Mouse (Mus musculus) Patski (cell line): ENCODE measurements at regions not wholly inside any gene's neighbourhood (a gene's known extent, or its start where the extent isn't known, plus 50 kb on each side); places are given as distances from the start of the nearest gene placed in this dataset.

Experiments used
- ATAC-seq: fragments of 100-300 bp; one replicate; pipeline ENCODE4 v1.8.0; 2021
- CTCF ChIA-PET: fragments of 350-600 bp; sonication (Branson Sonifier 250); formaldehyde crosslinking; loops from one replicate; lab custom pipeline; 2022; ENCODE audit warnings: inconsistent platforms; lab: Charles Lee
- POLR2A ChIA-PET: fragments of 350-600 bp; sonication (Branson Sonifier 250); formaldehyde crosslinking; loops from one replicate; lab custom pipeline; 2022; ENCODE audit warnings: antibody characterized with exemption, inconsistent platforms; lab: Charles Lee
- DNase-seq: peaks from one replicate; pipeline ENCODE4 v3.0.0-alpha.2; 2011; ENCODE audit warnings: low read depth, low spot score
- H3K27me3 ChIP-seq: fragments of 371-371 bp; one replicate; pipeline ENCODE4 v1.5.1; 2021
- CTCF ChIP-seq: fragments of 100-300 bp; IDR thresholded peaks from one replicate; pipeline ENCODE4 v1.5.1; 2021
- in situ Hi-C: fragments of 300-500 bp; cut with MboI; formaldehyde crosslinking; loops from 3 replicates; pipeline ENCODE4 v1.11.1; 2018; ENCODE audit warnings: low pct_unique_long_range_greater_than_20kb, mixed read lengths

DNA sequence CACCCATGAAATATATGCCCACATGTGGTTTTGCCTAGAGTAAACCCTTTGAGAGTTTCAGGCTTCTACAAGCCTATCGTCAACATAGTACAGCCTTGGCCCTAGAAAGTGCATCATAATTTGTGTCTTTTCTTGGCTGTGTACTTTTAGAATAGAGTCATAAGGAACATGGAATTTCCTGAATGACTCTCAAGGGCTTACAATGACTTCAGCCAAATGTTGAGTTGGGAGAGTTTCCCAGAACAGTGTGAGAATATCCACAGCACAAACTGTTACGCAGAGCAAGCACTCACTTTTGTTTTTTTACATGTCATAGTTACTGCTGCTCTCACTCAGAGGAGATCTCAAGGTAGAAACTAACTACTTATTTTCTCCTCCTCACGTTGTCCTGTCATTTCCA lies 152.5 kb downstream of the Spry2 start:
- ChIA-PET POLR2A (no interaction called here), CTCF (interaction anchor here (1.4 kb wide), 1 partner anchor 8 kb away, joined by 3 read pairs; no protein-coding TSS in a partner anchor)
- ATAC-seq (no peak), DNase-seq (no peak)
- TF ChIP-seq CTCF: no peak
- in situ Hi-C loops: no loop called here
- H3K27me3 ChIP-seq: no peaks in the 10 kb centered on the region

DNA sequence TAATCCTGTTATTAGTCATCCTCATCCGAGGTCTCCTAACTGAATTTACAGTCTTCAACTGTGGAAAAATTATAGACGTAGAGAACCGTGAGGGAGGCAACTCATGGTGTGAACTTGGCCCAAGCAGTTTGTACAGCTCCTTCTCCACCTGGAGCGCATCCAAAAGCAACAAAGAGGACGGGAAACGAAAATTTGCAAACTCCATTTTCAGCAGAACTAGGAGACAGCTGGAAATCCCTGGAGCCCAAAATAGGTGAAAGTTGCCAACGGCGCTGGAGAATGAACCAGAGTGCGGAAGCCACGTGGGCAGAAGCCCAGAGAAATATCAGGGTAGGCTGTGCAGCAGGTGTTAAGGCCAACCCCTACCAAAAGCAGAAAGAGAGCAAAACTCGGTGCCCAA lies 155.7 kb downstream of the Spry2 start:
- CTCF ChIA-PET: no interaction called here
- TF ChIP-seq CTCF: no peak
- ATAC-seq (no peak), DNase-seq (no peak)
- in situ Hi-C loops: no loop called here
- POLR2A ChIA-PET: no interaction called here
- no peaks in the 10 kb centered on the region for H3K27me3 ChIP-seq

DNA sequence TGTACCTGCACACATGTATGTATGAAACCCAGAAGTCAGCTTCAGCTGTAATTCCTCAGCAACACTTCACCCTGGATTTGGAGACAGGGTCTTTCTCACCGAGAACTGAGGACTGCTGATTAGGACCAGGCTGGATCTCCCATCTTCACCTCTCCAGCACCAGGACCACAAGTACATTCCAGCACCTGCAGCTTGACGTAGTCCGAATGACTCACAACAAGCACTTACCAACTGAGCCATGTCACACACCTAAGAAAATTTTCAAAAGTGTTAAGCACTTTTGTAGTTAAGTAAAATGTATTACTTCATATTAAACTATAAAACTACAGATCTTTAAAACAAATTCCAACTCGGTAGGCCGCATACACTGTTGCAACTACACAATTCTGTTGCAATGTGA lies 158.1 kb downstream of the Spry2 start:
- ChIA-PET CTCF (no interaction called here), POLR2A (no interaction called here)
- ATAC-seq (no peak), DNase-seq (no peak)
- H3K27me3 ChIP-seq: no peaks in the 10 kb centered on the region
- no peak for TF ChIP-seq CTCF
- in situ Hi-C loops: no loop called here

DNA sequence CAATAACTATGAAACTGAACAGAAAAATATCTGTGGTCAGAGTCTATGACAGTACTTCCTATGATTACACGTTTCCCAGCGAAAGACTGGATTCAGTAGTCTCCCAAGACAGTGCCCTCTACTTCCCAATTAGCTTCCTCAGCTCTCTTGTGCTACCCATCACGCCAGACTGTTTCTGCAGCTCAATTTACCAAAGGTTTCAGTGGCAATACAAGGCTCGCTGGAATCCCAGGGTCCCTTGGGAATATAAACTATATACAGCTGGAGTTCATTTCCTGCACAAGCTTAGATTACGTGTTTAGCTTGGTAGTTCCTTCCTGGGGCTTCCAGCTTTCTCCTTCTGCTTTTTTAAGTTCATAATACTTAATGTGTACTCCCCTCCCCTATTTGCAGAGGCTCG lies 160.3 kb downstream of the Spry2 start:
- ChIA-PET POLR2A (no interaction called here), CTCF (interaction anchor here (1.1 kb wide), 1 partner anchor 29 kb away, joined by 3 read pairs; no protein-coding TSS in a partner anchor)
- H3K27me3 ChIP-seq: no peaks in the 10 kb centered on the region
- in situ Hi-C loops: no loop called here
- DNase-seq (no peak), ATAC-seq (no peak)
- TF ChIP-seq CTCF: no peak

DNA sequence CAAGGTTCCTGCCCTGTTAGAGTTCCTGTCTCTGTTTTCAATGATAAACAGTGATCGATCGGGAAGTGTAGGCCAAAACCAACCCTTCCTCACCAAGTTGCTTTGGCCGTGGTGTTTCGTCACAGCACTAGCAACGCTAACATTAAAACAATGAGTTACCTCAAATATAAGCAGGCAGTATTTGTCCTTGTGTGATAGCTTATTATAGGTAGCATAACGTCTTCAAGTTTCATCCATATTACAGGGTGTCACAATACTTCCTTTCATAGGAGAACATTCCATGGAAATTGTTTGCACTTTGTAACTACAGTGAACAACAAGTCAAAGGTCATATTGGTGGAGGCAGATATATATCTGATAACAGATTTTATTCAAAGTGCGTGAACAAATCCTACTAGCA lies 162.3 kb downstream of the Spry2 start:
- H3K27me3 ChIP-seq: no peaks in the 10 kb centered on the region
- no peak for ATAC-seq
- in situ Hi-C loops: loop anchor here (5.0 kb wide), 1 partner anchor 158 kb away; no protein-coding TSS in a partner anchor
- POLR2A ChIA-PET: no interaction called here
- DNase-seq: no peak
- TF ChIP-seq CTCF: no peak
- CTCF ChIA-PET: interaction anchor here (1.4 kb wide), 1 partner anchor 9 kb away, joined by 3 read pairs; no protein-coding TSS in a partner anchor

DNA sequence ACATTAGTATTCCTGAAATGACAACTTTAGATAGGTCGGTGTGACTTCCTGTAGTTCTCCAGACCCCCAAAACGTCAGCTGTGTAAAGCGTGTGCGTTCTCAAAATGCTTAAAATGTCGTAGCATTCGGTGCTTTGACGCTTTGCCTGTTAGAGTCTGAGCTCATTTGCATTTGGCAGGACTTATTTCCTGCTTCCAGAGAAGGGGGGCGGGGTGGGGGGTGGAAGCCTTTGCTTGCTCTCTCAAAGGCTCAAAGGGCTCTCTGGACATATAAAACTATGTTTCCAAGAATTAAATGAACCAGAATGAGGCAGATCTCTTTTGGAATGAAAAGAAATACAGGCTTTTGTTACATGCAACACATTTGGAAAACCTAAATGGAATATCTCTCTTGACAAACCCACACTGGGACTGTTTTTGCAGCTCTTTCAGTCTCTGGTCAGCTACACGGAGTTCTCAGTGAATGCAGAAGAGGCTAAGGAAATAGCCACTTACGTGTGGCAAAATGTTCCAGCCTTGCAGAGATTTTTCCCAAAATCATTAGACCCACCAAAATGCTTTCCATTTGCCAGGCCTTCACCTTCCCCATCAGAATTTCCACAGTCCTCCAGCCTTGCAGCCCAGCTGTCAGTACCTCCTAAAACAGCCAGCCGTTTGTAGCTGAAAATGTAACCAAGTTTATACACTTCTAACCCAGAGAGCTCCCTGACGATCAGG lies 163.4 kb downstream of the Spry2 start:
- POLR2A ChIA-PET: no interaction called here
- CTCF ChIA-PET: interaction anchor here (0.6 to 1.8 kb wide), 4 partner anchors 8 to 19 kb away, joined by 3 to 8 read pairs (median 4); no protein-coding TSS in a partner anchor
- DNase-seq (no peak), ATAC-seq (no peak)
- no peak for TF ChIP-seq CTCF
- in situ Hi-C loops: loop anchor here (5.0 kb wide), 1 partner anchor 159 kb away; no protein-coding TSS in a partner anchor
- no peaks in the 10 kb centered on the region for H3K27me3 ChIP-seq

DNA sequence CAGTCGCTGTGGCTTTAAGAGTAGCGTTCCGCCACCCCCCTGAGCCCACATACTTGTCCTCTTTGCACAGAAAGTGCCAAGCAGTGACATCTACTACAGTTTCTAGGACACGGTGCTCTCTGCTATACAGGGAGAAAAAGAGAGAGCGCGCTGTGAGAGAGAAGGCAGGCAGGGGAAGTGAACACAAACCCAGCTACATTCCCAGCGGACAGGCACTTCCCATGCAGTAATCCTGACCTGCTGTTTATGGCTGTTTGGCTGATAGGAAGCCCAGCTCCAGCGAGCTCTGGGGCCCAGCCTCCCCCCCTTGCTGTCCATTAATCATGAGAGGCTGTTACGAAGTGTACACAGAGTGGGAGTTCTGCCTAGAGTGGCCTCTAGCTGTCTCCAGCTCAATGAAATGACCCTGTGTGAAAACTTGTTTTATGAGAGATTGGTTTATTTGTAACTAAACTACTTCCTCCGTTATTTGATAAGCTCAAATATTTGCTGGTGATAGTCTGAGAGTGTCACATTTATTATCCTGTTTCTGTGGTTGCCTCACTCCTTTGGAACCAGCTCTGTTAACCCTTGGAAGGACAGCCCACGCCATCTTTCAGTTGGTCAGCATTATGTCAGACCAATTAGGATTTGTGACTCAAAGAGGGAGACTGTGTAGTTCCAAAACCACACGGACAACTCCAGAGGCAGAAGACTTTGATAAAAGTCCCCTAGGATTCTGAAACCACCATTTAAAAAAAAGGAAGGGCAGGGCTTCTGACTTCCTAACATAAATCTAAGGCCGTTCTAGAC lies 164.2 kb downstream of the Spry2 start:
- ATAC-seq (peak; percentile 94), DNase-seq (no peak)
- in situ Hi-C loops: loop anchor here (5.0 kb wide), 1 partner anchor 160 kb away; no protein-coding TSS in a partner anchor
- no peaks in the 10 kb centered on the region for H3K27me3 ChIP-seq
- no peak for TF ChIP-seq CTCF
- POLR2A ChIA-PET: interaction anchor here (0.6 to 1.0 kb wide), 2 partner anchors 164 to 193 kb away, joined by 3 to 5 read pairs; partner anchors contain the start of gene Spry2
- CTCF ChIA-PET: interaction anchor here (0.6 to 1.8 kb wide), 3 partner anchors 9 to 19 kb away, joined by 3 to 8 read pairs (median 4); no protein-coding TSS in a partner anchor

DNA sequence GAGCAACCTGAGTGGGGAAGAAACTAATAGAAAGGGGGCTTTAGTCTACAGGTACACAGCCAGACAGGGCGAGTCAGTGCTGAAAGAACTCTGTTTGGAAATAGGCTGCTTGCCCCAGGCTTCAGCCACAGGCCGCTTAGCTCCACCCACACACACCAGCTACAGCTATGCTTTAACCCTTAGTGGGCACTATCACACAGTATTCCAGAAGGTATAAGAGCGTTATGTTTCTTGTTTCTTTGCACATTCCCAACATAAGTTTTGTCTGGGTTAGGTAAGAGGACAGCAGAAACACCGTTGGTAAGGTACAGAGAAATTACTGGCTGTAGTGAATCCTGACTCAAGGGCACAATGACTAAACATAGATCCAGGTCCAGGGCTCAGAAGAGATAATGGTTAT lies 165.8 kb downstream of the Spry2 start:
- POLR2A ChIA-PET: no interaction called here
- no peak for ATAC-seq
- in situ Hi-C loops: loop anchor here (5.0 kb wide), 1 partner anchor 162 kb away; no protein-coding TSS in a partner anchor
- CTCF ChIA-PET: no interaction called here
- no peaks in the 10 kb centered on the region for H3K27me3 ChIP-seq
- TF ChIP-seq CTCF: no peak
- DNase-seq: no peak

DNA sequence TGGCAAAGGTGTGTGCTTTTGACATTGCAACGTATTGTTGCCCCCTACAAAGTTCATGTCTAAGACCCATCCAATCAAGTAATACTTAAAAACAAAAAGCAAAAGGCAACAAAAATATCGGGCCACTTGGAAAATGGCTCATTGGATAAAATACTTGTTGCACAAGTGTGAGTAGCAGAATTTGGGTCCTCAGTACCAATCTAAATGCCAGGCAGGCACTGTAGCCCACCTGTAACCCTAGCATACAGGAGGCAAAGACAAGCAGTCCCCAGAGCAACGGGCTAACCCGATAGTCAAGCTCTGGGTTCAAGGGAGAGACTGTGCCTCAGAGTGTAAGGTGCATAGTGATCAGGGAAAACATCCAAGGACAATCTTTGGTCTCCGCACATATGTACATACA lies 167.8 kb downstream of the Spry2 start:
- no peaks in the 10 kb centered on the region for H3K27me3 ChIP-seq
- ChIA-PET CTCF (interaction anchor here (1.0 to 1.1 kb wide), 3 partner anchors 12 to 28 kb away, joined by 3 to 4 read pairs (median 4); no protein-coding TSS in a partner anchor), POLR2A (no interaction called here)
- ATAC-seq (no peak), DNase-seq (no peak)
- in situ Hi-C loops: no loop called here
- no peak for TF ChIP-seq CTCF

DNA sequence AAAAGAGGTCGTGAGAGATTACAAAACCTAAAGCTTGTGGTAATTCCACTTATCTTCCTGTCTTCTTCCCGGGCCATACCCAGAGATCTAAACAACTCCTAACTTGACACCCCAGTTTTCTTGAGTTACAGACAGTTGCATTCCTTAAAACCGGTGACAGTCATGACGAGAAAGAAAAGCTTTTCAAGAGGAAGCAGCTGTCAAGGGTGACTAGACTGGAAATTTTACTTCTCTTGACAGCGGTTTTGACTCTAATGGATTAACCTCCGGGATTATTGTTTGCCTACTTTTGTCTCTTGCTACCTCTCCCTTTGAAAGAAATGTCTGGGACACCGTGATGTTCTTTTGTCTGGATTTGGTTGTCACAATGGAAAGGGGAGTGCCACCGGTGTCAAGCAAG lies 170.9 kb downstream of the Spry2 start:
- in situ Hi-C loops: no loop called here
- no peak for ATAC-seq
- ChIA-PET POLR2A (no interaction called here), CTCF (interaction anchor here (1.1 kb wide), 1 partner anchor 8 kb away, joined by 3 read pairs; no protein-coding TSS in a partner anchor)
- no peaks in the 10 kb centered on the region for H3K27me3 ChIP-seq
- DNase-seq: no peak
- no peak for TF ChIP-seq CTCF
